Mouse (Mus musculus) testis, adult 2 months (tissue): ENCODE data around the gene Adtrp. TPM values are rescaled to one million over a fixed set of nuclear protein-coding genes. Genes with fewer than 3 reads are reported as not detected.

Experiments
- H3K27ac ChIP-seq: fragments of 200-500 bp; 2 replicates; pipeline ENCODE4 v1.5.1; 2012; ENCODE audit warnings: low read depth, low read length; ENCODE audit not compliant: control insufficient read depth, insufficient read depth
- H3K27me3 ChIP-seq: fragments of 200-500 bp; 2 replicates; pipeline ENCODE4 v1.6.1; 2012; ENCODE audit warnings: mild to moderate bottlenecking, low read length, moderate library complexity; ENCODE audit not compliant: control insufficient read depth, insufficient read depth
- H3K36me3 ChIP-seq: fragments of 200-500 bp; 2 replicates; pipeline ENCODE4 v1.6.1; 2012; ENCODE audit warnings: mild to moderate bottlenecking, low read length; ENCODE audit not compliant: control insufficient read depth, insufficient read depth
- H3K4me1 ChIP-seq: fragments of 200-500 bp; 2 replicates; pipeline ENCODE4 v1.6.1; 2012; ENCODE audit warnings: low read length; ENCODE audit not compliant: control insufficient read depth, insufficient read depth
- H3K4me3 ChIP-seq: fragments of 200-500 bp; 2 replicates; pipeline ENCODE4 v1.5.1; 2012; ENCODE audit warnings: low read depth, mild to moderate bottlenecking, low read length, moderate library complexity, mixed read lengths; ENCODE audit not compliant: control insufficient read depth
- CTCF ChIP-seq: fragments of 200-500 bp; IDR thresholded peaks from 2 replicates; pipeline ENCODE4 v1.5.1; 2012; ENCODE audit warnings: low read depth, mild to moderate bottlenecking, inconsistent platforms, low read length, moderate library complexity; ENCODE audit not compliant: control insufficient read depth, insufficient read depth, insufficient replicate concordance
- POLR2A ChIP-seq: fragments of 200-500 bp; IDR thresholded peaks from 2 replicates; pipeline ENCODE4 v1.6.1; 2012; ENCODE audit warnings: low read depth, mild to moderate bottlenecking, inconsistent platforms, low read length, moderate library complexity; ENCODE audit not compliant: control insufficient read depth
- polyA plus RNA-seq: library from polyadenylated mRNA; depleted of rRNA; stranded (reverse); fragments of >200 nt; gene quantifications from 2 replicates; pipeline ENCODE4 v1.2.3, GENCODE M21; 2012

Gene Adtrp
- polyA plus RNA-seq, 1 experiment: 57.1 TPM

DNA sequence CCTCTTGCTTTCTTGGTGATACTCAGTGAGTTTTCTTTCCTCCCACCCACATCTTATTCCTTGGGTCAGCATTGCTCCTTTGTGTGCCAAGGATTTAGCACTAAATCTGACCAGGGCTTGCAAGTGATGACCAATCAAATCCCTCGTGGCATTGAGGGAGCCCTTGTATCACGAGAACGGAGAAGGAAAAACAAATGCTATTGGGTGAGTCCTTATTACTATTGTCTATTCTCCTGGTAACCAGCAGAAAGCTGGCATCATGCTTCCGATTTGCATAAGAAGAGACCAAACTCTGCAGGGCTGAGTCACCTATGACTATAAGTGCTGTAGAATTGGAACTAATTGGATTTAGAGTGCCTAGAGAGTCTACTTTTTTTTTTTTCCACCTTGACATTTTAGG, 99.8 kb downstream of the Adtrp start:
- Histone ChIP-seq H3K36me3 (no peaks in the 10 kb centered on the region), H3K4me1 (no peaks in the 10 kb centered on the region), H3K4me3 (no peak overlapping the region), H3K27ac (no peak overlapping the region), H3K27me3 (no peaks in the 10 kb centered on the region)
- TF ChIP-seq POLR2A (no peak), CTCF (no peak)

DNA sequence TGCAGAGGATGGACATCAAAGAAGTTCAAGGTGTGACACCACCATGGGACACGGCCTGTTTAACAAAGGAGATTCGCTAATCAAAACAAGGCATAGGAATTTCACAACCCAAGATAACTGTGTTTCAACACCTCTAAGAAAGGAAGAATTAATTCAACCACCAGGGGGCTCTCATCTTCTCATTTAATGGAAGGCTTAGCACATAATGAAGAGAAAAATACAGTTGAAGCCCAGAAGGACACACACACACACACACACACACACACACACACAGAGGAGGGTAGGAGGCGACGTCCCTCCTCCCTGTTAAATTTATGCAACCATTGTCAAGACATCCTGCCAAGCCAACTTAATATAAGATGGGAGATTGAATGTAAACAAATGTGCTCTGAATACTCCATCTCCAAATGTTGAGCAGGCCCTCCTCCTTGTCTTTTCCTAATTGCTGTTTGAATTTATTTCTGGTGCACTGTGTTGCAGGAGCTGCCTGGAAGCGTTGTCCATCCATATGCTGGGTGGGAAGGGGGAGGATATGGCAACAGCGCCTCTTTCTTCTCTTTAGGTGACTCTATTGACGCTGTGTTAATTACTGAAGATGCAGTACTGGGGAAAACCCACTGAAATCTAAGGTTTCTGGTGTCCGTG, 100.4 kb downstream of the Adtrp start:
- TF ChIP-seq CTCF: no peak
- no peak for TF ChIP-seq POLR2A
- Histone ChIP-seq H3K27ac (no peak overlapping the region), H3K36me3 (no peaks in the 10 kb centered on the region), H3K4me1 (no peaks in the 10 kb centered on the region), H3K4me3 (no peak overlapping the region), H3K27me3 (no peaks in the 10 kb centered on the region)

DNA sequence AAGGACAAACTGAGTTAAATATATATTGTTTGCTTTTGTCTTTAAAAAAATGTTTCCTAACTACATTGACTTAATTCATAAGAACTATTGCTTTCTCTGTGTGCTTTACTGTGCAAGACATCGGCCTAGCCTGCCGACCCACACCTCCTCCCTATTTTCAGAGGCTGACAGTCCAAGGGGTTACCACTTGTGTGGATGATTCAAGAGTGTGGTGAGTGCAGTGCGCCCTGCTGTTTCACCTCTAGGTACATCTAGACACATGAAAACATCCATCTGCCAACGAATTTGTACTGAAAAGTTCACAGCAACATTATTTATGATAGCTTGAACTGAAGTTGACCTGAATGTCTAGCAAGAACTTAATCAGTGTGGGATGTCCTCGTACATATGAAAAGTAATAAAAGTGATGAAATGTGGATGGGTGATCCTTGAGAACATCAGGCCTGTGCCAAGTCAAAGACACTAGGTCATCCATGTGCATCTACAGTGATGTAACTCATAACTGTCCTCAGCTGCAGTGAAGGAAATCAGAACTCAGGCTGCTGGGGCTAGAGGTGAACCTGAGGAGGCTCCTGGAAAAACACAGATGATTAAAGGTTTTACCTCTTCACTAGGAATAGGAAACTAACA, 106.9 kb downstream of the Adtrp start:
- Histone ChIP-seq H3K4me1 (no peaks in the 10 kb centered on the region), H3K36me3 (no peaks in the 10 kb centered on the region), H3K4me3 (no peak overlapping the region), H3K27ac (no peak overlapping the region), H3K27me3 (no peaks in the 10 kb centered on the region)
- TF ChIP-seq POLR2A (no peak), CTCF (no peak)

DNA sequence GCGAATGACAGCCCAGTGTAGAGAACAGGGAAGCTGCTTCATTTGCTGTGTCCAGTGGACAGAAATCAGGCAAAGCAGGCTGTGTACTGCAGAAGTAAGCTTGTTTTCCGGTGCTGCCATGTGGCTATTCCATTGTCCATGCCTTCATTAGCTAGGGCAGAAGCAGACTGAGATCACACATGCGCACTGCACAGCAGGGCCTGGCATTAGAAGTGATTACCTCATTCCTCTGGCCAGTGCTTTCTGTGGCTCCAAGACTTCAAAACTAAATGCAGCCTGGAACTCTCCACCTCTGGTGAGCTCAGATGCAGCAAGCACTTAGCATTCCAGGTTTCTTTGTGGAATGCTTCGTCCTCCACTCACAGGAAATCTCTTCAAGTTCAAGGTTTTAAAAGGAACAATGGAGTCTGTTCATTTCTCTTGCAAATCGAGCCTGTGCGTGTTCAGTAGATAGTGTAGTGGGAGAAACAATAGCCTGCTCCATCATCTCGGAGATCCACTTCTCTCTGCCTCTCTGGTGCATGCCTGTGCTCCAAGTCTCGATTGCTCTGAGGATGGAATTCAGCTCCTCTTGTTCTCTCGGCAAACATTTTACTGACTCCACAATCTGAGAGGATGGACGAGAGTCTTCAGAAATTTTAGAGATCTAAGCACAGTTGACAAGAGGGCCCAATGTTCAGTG, 109.7 kb downstream of the Adtrp start:
- no peak for TF ChIP-seq CTCF
- no peak for TF ChIP-seq POLR2A
- Histone ChIP-seq H3K36me3 (no peaks in the 10 kb centered on the region), H3K27ac (no peak overlapping the region), H3K4me3 (no peak overlapping the region), H3K4me1 (no peaks in the 10 kb centered on the region), H3K27me3 (no peaks in the 10 kb centered on the region)

DNA sequence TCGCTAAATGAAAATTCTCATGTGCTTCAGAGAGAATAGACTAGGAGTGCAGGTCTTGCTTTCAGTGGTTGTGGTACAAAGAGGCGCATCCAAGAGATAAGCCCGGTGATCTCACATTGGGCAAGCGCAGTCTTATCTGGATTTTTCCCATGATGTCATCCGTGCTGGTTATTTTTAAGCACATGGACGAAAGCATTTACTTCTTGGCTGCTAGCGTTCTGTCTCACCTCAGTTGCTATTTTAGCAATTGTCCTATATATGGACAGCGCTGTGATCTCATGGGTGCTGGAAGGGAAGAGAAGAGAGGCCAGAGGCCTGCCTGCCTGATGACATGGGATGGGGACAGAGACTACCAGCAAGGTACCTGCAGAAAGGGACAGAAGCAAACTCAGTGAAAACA, 117.8 kb downstream of the Adtrp start:
- H3K27me3 ChIP-seq: no peaks in the 10 kb centered on the region
- no peaks in the 10 kb centered on the region for H3K36me3 ChIP-seq
- TF ChIP-seq CTCF (no peak), POLR2A (no peak)
- H3K27ac ChIP-seq: no peak overlapping the region
- H3K4me3 ChIP-seq: no peak overlapping the region
- no peaks in the 10 kb centered on the region for H3K4me1 ChIP-seq

DNA sequence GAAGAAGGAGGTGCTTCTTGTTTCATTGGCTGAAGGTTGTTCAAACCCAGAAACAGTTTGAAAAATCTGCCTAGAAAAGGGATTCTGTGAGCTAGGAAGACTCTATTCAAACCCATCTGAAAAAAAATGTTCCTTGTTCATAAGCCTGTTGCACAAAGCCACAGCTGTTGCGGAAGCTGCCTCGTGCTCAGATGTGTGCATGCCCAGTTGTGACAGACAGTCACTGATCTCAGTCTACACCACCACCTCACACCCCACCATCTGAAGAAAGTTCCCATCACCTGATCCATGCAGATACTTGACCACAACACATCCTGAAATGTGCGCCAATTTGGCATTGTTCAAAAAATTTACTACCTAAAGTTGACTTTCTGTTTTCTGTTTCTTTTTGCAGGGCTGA, 119.7 kb downstream of the Adtrp start:
- no peak overlapping the region for H3K4me3 ChIP-seq
- no peaks in the 10 kb centered on the region for H3K4me1 ChIP-seq
- H3K36me3 ChIP-seq: no peaks in the 10 kb centered on the region
- TF ChIP-seq POLR2A (no peak), CTCF (no peak)
- H3K27me3 ChIP-seq: no peaks in the 10 kb centered on the region
- no peak overlapping the region for H3K27ac ChIP-seq

DNA sequence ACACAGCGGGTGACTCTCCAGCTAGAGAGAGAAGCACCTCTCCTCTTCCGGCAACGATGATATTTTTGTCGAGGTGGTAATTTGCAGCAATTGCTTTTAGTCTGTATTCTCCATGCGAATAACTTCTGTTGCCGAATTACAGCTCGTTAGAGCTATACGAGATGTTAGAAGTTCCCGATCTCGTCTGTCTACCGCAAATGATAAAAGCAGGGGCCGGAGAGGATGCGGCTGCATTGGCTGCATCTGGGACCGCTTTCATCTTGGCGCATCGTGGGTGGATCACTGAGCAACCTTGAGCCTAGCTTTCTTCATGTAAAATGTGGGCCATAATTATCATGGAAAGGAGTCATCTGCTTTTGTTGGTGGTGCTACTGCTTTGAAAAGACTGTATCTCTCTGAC, 128.2 kb downstream of the Adtrp start:
- no peak for TF ChIP-seq CTCF
- TF ChIP-seq POLR2A: no peak
- Histone ChIP-seq H3K4me3 (no peak overlapping the region), H3K36me3 (no peaks in the 10 kb centered on the region), H3K27ac (no peak overlapping the region), H3K27me3 (no peaks in the 10 kb centered on the region), H3K4me1 (no peaks in the 10 kb centered on the region)
